Mouse (Mus musculus): ENCODE data around the gene Olfr1369-ps1.
"Not testable (repeated sequence)": the region's sequence is repeated elsewhere in the genome, so short reads cannot be mapped to it uniquely, and the experiment has no call there.

The Olfr1369-ps1 gene

GRCm38 (mm10) chr13:21111183-21111582, at the start of gene Olfr1369-ps1:
TSS of gene Olfr1369-ps1 (plus strand) at chr13:21111483.
- not testable (repeated sequence) for DNase-seq

DNA sequence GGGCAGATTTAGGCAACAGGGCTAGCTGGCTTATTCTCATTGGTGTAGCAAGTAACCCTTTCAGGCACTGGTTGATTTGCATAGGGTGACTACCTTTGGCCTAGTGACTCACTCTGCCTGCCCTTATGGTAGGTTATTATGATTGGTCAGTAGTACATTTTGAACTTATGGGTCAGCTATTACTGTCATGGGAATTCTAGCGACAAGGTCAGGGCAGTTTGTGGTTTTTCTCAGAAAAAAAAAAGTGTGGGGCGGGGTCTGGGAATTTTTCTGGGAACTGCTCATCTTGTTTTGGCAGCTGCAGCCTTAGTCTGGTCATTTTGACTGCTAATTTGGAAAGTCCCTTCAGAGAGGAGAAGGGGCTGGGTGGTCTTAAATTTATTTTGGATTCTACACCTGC, 45.3 kb upstream of the Olfr1369-ps1 start:
- no peak for DNase-seq

- DNase-seq = no peak
Observed at GRCm38 (mm10) chr13:21074847-21075246, 36.4 kb upstream of the Olfr1369-ps1 start, which contains the start of gene Olfr1370. TSS of gene Olfr1370 (minus strand) at chr13:21074947.

GRCm38 (mm10) chr13:21082686-21083085, 28.6 kb upstream of the Olfr1369-ps1 start:
- no peak for DNase-seq

DNA sequence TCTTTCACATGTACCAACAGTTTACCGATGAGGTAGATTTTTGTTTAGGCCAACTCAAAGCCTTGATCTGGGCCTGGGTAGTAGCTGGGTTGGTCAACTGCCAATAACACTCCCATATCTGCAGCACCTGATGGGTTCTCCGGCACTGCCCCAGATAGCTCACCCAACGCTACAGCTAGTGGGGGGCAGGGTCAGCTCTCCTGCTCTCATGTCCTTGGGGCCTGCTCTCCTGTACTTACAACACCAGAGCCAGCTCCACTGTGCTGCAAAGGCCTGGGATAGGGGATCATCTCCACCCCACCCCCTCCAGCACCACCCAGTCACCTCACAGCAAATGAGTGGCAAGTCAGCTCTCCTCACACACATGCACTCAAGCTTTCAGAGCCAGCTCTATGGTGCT, 1.5 kb upstream of the Olfr1369-ps1 start:
- DNase-seq = no peak

DNA sequence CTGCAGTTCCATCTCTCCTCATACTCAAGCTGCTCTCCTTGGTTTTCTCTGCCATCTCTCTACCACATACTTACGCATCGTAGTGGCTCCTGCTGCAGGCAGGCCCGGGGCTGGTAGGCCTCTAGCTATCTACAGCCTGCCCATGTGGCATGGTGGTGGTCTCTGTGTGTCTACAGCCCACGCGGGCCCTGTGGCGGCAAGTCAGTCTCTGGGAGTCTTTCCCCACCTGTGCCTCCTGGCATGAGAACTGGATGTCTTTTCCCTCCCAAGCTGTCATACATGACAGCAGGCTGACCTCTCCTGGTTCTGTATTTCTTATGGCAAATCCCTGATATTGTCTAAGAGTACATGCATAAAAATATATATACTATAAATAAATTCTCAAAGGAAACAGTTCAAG, 842 bp upstream of the Olfr1369-ps1 start:
- no peak for DNase-seq

- DNase-seq = no peak
Observed at GRCm38 (mm10) chr13:21114121-21114520, 2.8 kb downstream of the Olfr1369-ps1 start.

GRCm38 (mm10) chr13:21129339-21129738, 18.1 kb downstream of the Olfr1369-ps1 start, which contains the start of gene Olfr263:
TSS of gene Olfr263 (plus strand) at chr13:21129639.
- not testable (repeated sequence) for DNase-seq

DNA sequence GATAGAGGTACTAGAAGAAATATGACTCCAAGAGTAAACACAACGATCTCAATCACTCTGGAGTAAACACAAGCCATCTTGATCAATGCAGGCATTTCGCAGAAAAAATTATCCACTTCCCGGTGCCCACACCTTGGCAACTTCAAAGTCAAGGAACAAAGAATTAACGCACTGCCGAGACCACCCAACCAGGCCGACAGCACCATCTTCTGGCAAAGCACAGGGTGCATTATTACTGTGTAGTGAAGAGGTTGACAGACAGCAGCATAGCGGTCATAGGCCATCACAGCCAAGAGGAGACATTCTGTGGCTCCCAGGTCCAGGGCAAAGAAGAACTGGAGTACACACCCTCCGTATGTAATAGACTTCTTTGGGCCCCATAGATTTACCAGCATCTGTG, 31.1 kb downstream of the Olfr1369-ps1 start:
- peak; percentile 13 for DNase-seq

- no peak for DNase-seq
Observed at GRCm38 (mm10) chr13:21145767-21146166, 34.5 kb downstream of the Olfr1369-ps1 start, which contains the start of gene Olfr1368. TSS of gene Olfr1368 (minus strand) at chr13:21145867.

DNA sequence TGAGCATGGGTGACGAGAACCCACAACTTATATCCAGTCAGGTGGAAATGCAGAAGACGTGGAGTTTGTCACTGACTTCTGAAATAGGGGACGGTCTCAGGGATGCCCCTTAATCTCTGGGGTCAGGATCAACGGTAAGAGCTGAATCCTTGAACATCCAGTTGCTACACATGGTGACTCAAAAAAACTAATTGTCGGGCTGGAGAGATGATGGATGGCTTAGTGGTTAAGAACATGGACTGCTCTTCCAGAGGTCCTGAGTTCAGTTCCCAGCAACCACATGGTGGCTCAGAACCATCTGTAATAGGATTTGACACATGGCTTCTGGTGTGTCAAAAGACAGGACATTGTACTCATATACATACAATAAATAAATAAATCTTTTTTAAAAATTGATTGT, 44.6 kb downstream of the Olfr1369-ps1 start:
- DNase-seq = no peak

DNA sequence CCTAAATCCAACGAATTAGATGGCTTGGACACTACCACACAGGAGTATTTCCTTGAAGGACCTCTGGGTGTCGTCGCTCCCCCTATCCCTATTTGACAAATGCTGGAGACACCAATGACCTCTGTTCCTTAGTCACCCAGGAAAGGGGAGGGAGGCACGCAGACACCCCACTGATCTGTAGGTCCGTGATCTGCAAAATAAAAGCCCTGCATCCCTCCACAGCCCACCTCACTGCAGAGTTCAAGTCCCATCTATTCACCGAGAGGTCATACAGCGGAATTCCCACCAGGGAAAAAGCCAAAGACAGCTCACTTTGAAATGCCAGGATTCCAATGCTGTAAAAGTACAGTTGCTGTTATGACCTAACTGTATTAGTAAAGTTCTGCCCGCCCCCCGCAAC, 46.8 kb downstream of the Olfr1369-ps1 start:
- DNase-seq = peak; percentile 38

GRCm38 (mm10) chr13:21158785-21159474, 47.6 kb downstream of the Olfr1369-ps1 start:
- peak; percentile 89 for DNase-seq

GRCm38 (mm10) chr13:21159475-21159819, 48.2 kb downstream of the Olfr1369-ps1 start:
- DNase-seq = no peak

DNA sequence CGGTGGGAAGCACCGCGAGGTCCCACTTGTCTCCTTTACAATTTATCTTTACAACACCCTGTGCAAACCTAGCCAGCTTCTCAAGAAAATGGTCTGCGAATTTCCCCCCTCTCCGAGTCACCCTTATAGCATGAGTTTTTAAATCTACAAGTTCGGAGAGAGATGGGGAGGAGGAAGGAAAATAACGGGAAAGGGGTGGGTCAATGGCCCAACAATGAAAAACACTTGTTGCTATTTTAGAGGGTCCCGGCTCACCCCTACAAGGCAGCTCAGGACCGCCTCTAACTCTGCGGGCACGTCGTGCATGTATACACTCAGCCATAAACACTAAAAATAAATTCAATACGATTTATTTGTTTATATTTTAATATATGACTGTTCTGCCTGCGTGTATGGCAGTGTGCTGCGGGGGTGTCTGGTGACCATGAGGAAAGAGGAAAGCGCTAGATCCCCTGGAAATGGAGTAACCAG, 48.8 kb downstream of the Olfr1369-ps1 start:
- DNase-seq = peak; percentile 54

GRCm38 (mm10) chr13:21160657-21161590, 49.6 kb downstream of the Olfr1369-ps1 start:
- DNase-seq = peak; percentile 95

DNA sequence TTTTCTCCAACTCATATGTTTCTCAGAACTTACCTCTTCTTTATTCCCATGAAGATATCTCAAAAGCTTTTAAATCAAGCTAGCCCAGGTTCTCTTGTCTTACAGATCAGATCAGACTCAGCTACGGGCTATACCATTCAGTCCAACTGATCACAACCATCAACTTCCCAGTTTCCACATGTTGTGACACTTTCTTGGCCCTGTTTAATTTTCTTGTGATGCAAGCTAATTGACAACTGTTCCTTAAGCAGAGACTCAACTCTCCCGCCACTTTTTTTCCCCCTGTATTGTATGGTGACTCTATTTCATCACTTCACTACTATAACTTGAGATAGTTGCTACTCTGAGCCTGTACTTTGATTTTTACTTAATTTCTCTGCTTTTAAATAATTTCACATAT, 50.3 kb downstream of the Olfr1369-ps1 start:
- DNase-seq = no peak

DNA sequence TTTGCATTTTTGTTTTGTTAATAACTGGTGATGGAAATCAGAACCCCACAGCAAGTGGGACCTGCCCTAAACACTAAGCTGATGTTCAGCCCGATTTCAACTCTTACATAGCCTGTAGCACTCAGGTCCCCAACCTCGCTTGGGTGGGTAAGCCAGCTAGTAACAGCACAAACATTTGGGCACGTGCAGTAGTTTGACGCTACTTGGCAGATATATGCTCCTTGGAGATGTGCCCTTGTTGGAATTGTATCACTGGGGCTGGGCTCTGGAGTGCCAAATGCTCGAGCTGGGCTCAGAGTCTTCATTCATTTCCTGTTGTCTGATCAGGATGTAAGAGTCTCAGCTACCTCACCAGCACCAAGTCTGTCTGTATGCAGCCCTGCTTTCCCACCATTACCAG, 51.3 kb downstream of the Olfr1369-ps1 start:
- DNase-seq = no peak

- peak; percentile 88 for DNase-seq
Observed at GRCm38 (mm10) chr13:21166936-21167909, 55.9 kb downstream of the Olfr1369-ps1 start.

GRCm38 (mm10) chr13:21167910-21168300, 56.6 kb downstream of the Olfr1369-ps1 start:
- DNase-seq = peak; percentile 77

DNA sequence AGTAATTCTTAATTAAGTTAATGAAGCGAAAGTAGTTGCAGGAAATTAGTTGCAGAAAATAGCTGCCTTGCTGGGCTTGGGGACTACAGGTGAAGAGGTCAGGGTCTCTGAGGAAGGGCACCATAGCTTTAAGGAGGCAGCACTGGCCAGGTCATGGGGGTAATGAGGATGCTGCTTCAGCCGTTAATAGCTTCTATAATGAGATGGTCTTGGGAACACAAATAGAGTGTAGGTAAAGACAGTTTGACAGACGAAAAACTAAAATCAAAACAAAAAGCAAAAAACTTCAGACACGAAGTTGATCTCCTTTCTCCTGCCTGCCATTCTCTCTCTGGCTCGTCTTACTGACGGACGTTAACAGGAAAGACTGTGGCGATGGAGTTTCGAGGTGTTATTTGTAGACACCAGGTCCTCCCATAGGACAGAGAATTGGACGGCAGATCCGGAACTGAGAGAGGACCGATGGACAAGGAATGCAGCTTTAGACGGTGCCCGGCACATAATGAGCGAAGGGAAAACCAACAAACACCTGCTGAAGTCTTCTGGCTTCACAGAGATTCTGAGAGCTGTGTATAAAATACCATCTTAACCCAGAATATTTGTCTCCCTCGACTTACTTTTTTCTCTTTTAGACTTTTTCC, 57.2 kb downstream of the Olfr1369-ps1 start:
- DNase-seq = peak; percentile 70

All from retina, postnatal 1 day (tissue).